Mouse (Mus musculus) hindbrain, embryonic 14.5 days (tissue): ENCODE results near the gene Ehf. TPM values are rescaled to one million over a fixed set of nuclear protein-coding genes. Genes with fewer than 3 reads are reported as not detected.

Source experiments
- polyA plus RNA-seq: library from polyadenylated mRNA; unstranded; fragments of >200 nt; fragmentation: Nextera tagmentation; extraction: Ambion mirVana; gene quantifications from 2 replicates; pipeline ENCODE4 v1.2.1, GENCODE M21; 2014

Gene Ehf
- polyA plus RNA-seq, 1 experiment from 2014 or later: 0.20 TPM

Other genes with a start within 250 kb of the Ehf start
- 62.8 and 73.5 TPM in 2 replicates for gene Pdhx, start 229.8 kb downstream of the Ehf start, polyA plus RNA-seq
- gene Apip, start 229.6 kb downstream of the Ehf start, polyA plus RNA-seq: 51.3 and 54.8 TPM in 2 replicates
- not detected in 2 replicates for gene Elf5, start 108.4 kb upstream of the Ehf start, polyA plus RNA-seq
- gene Cat, start 181.9 kb upstream of the Ehf start, polyA plus RNA-seq: 102 and 107 TPM in 2 replicates